Mouse (Mus musculus) heart, adult 18-20 months (tissue): ENCODE results near the gene Olfr727. TPM values are rescaled to one million over a fixed set of nuclear protein-coding genes. Genes with fewer than 3 reads are reported as not detected.

ENCODE experiments used
- DNase-seq, 2 experiments: peaks; one replicate each; pipeline ENCODE4 v3.0.0; 2021 to 2022; ENCODE audit warnings: mixed read lengths in 1 of 2
- long read RNA-seq, 2 experiments: library from polyadenylated mRNA; stranded (forward); transcript quantifications; one replicate each; pipeline ENCODE4 v2.0.0; 2021
- total RNA-seq, 2 experiments: library from RNA; stranded (reverse); gene quantifications; 2 replicates each; pipeline ENCODE4 v1.2.3; 2021

Gene Olfr727
- total RNA-seq, result not detected
- long read RNA-seq, experiment 1, result 0 reads
- long read RNA-seq, experiment 2, result 0 reads

DNA sequence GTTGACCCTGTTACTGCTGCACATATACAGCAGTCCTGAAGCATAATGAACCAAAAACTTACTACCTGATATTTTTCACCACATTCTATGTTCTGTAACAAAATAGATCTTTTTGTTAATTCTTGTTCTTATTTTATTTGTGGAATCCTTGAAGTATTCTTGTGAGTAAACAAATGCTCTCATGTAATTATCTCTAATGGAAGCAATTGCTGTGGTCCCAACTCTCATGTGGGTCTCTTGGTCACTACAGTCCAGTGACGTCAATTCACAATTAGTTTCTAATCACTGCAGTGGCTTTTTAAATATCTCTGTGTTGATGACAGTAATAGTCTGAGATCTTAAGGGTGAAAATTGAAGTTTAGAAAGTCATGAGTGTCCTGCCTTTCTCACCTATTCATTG is at the start of gene Olfr727:
TSS of gene Olfr727 (plus strand) at position 301 of the 400 bp plus-strand sequence.
- DNase-seq, result no peak

DNA sequence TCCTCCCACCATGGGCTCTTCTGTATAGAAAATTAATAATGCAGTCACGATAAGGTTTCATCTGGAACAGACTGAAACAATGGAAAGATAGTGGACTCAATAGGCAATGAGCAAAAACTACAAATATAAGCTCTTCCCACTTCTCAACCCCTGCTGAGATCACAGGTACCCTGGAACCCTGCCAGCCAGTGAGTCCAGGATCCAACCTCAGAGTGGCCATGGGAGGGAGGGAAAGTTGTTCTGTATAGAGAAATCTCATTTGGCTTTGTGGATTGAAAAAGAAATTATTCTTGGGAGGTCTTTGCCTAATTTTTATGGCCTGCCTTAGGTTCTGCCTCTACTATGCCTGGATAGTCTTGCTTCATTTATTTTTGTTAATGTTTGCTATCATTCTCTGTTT is 32.1 kb upstream of the Olfr727 start, which contains the start of gene Olfr726:
TSS of gene Olfr726 (minus strand) at position 101 of the 400 bp plus-strand sequence.
- no peak for DNase-seq

DNA sequence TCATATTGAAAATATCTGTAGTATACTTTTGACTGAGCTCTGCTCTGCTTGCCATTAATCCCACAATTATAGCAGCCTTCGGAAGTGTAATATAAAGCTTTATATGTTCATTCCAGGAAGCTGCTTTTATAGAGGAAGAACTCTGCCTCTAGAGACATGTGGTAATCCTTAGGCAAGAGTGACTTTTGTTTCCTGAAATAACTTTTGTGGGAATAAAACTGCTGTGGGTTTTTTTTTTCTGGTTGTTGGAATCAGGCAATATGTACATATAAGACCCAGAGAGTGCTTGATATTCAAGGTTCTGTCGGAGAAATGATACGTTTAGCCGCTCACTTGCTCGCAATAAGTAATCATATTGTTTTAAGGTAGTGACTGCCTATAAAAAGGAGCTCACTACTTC is 19.6 kb downstream of the Olfr727 start, which contains the start of gene Olfr728:
TSS of gene Olfr728 (minus strand) at position 101 of the 400 bp plus-strand sequence.
- DNase-seq, result no peak

DNA sequence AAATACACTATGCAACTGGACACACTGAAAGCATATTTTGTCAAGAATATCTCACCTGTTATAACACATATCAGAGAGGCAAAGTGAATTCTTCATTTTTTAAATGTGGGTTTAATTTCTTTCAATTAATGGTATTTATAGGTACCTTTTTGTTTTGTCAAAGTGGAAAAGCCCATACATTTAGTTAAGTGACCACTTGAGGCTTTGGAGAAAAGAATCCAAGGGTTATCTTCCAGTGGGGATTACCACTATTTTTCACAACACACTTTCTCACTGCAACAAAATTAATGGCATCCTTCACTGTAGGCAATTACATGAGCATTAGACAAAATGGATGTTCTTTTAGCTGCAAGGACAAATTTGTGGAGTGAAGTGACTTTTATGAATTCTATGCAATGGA is 29.8 kb downstream of the Olfr727 start, which contains the start of gene Olfr729:
TSS of gene Olfr729 (minus strand) at position 101 of the 400 bp plus-strand sequence.
- DNase-seq, result no peak

Other genes starting within 250 kb of the Olfr727 start
- gene Olfr722, start 221.2 kb upstream of the Olfr727 start, total RNA-seq, result not detected
- gene Olfr723, start 191.4 kb upstream of the Olfr727 start, total RNA-seq, result not detected
- gene Olfr724, start 159.9 kb upstream of the Olfr727 start, total RNA-seq, result not detected
- not detected for gene Olfr725, start 82.8 kb upstream of the Olfr727 start, total RNA-seq
- gene Olfr726, start 32.2 kb upstream of the Olfr727 start, total RNA-seq, result not detected
- gene Olfr728, start 19.5 kb downstream of the Olfr727 start, total RNA-seq, result not detected
- gene Olfr729, start 29.7 kb downstream of the Olfr727 start, total RNA-seq, result not detected
- not detected for gene Olfr730, start 65.0 kb downstream of the Olfr727 start, total RNA-seq
- not detected for gene Olfr731, start 118.7 kb downstream of the Olfr727 start, total RNA-seq
- gene Olfr732, start 161.0 kb downstream of the Olfr727 start, total RNA-seq, result not detected
- gene Olfr733, start 178.3 kb downstream of the Olfr727 start, total RNA-seq, result not detected
- gene Olfr734, start 203.6 kb downstream of the Olfr727 start, total RNA-seq, result not detected
- gene Olfr735, start 225.7 kb downstream of the Olfr727 start, total RNA-seq, result not detected
- gene Tlr11, start 234.7 kb downstream of the Olfr727 start, total RNA-seq, result under 1 TPM in 1 of 2 experiments, not detected in 1; 0.08 TPM